Mouse (Mus musculus) thymus, adult 2 months (tissue): ENCODE results near the gene Smo. TPM values are rescaled to one million over a fixed set of nuclear protein-coding genes. Genes with fewer than 3 reads are reported as not detected.

Experiments used
- DNase-seq: peaks from one replicate; pipeline ENCODE4 v3.0.0; 2021
- H3K27ac ChIP-seq: fragments of 200-500 bp; 2 replicates; pipeline ENCODE4 v1.5.1; 2012; ENCODE audit warnings: low read length, control low read depth; ENCODE audit not compliant: control insufficient read depth, insufficient read depth
- H3K27me3 ChIP-seq: fragments of 200-500 bp; 2 replicates; pipeline ENCODE4 v1.6.1; 2012; ENCODE audit warnings: mild to moderate bottlenecking, low read length, moderate library complexity, mixed read lengths; ENCODE audit not compliant: control insufficient read depth, insufficient read depth
- H3K36me3 ChIP-seq: fragments of 200-500 bp; 2 replicates; pipeline ENCODE4 v1.6.1; 2012; ENCODE audit warnings: mild to moderate bottlenecking, low read length, moderate library complexity; ENCODE audit not compliant: control insufficient read depth, insufficient read depth
- H3K4me1 ChIP-seq: fragments of 200-500 bp; replicated peaks from 2 replicates; pipeline ENCODE4 v1.6.1; 2012; ENCODE audit warnings: low read length; ENCODE audit not compliant: control insufficient read depth, insufficient read depth
- H3K4me3 ChIP-seq: fragments of 200-500 bp; 2 replicates; pipeline ENCODE4 v1.5.1; 2012; ENCODE audit warnings: mild to moderate bottlenecking, low read length, control low read depth, moderate library complexity; ENCODE audit not compliant: control insufficient read depth, insufficient read depth
- CTCF ChIP-seq: fragments of 200-500 bp; IDR thresholded peaks from 2 replicates; pipeline ENCODE4 v1.5.1; 2012; ENCODE audit warnings: mild to moderate bottlenecking, control low read depth, low read length, moderate library complexity, borderline replicate concordance; ENCODE audit not compliant: control insufficient read depth, poor library complexity, insufficient read depth; ENCODE audit errors: extremely low read depth
- POLR2A ChIP-seq: fragments of 200-500 bp; IDR thresholded peaks from 2 replicates; pipeline ENCODE4 v1.6.1; 2012; ENCODE audit warnings: mild to moderate bottlenecking, low read length, control low read depth, moderate library complexity; ENCODE audit not compliant: control insufficient read depth, poor library complexity, insufficient read depth; ENCODE audit errors: extremely low read depth
- WGBS: fragments of 180-500 bp; shearing (Covaris S2); methylation state at CpG from one replicate; pipeline ENCODE4 v1.1.7; 2018; 5-methylcytosine and 5-hydroxymethylcytosine counted together
- polyA plus RNA-seq: library from polyadenylated mRNA; depleted of rRNA; stranded (reverse); fragments of >200 nt; gene quantifications from 2 replicates; pipeline ENCODE4 v1.2.3, GENCODE M21; 2012

Smo gene
- polyA plus RNA-seq, 1 experiment = 48.9 TPM

DNA sequence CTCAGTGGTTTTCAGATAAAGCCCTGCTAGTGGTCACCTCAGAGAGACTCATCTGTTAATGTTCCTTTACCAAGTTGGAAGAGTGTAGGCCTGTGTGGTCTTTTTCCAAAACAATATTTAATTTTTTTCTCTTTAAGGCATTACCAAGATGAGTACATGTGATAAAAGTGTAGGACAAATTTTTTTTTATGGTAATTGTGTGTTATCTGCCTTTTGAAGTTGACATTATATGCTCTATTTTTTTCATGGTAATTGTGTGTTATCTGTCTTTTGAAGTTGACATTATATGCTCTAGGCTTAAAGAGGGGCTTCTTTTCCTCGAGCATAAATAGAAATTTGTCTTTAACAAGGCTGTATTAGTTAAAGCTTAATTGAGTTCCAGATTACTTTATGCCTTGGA, 46.9 kb downstream of the Smo start:
- H3K27ac ChIP-seq = no peak overlapping the region
- 85% methylated on average over 1 of the region's 1 CpGs for WGBS
- TF ChIP-seq CTCF (no peak), POLR2A (no peak)
- H3K36me3 ChIP-seq = no peaks in the 10 kb centered on the region
- no peaks in the 10 kb centered on the region for H3K4me1 ChIP-seq
- no peak overlapping the region for H3K4me3 ChIP-seq
- no peak for DNase-seq
- no peaks in the 10 kb centered on the region for H3K27me3 ChIP-seq

DNA sequence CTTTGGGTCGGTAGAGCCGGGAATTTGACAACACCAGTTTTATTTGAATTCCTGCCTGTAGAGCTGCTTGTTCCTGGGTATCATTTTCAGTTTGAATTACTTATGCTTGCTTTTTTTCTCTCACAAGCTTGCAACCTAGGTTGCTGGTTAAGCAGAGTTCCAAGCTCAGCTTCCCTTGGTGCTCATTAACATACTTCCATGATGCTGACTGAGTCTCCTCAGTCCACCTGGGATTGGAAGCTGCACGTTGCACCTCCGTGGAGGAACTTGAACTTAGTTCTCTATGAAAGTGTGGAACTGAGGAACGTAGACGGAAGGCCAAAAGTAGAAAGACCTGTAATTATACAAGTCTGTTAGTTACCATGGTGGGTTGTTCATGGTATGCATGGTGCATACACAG, 48.7 kb downstream of the Smo start:
- WGBS = 96% methylated on average over 6 of the region's 6 CpGs
- Histone ChIP-seq H3K27ac (no peak overlapping the region), H3K4me1 (no peaks in the 10 kb centered on the region), H3K27me3 (no peaks in the 10 kb centered on the region), H3K36me3 (no peaks in the 10 kb centered on the region), H3K4me3 (no peak overlapping the region)
- DNase-seq = no peak
- TF ChIP-seq POLR2A = no peak
- no peak for TF ChIP-seq CTCF

DNA sequence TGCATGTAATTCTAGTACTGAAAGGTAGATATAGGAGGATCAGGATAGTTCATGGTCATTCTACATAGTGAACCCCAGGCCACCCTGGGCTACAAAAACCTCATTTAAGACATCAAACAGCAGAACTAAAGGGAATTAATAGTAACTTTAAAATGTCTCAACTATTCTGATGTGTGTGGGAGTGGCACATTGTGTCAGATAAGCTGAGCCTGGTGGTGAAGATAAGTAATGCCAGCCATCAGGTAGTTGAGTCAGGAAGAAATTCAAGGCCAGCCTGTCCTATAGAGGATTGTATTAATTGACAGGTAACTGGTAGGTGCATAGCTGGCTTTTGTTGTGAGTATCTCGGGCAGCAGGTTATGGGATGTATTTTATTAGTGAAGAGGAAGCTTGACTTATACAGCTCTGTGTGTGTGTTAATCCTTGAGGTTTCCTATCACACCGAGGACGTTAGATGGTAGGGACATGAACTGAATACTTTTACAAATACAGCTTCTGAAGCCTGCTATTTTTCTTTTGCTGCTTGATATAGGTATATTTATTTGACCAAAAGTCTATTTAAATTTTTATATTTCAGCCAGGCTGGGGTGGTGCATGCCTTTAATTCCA, 49.2 kb downstream of the Smo start:
- no peak for DNase-seq
- Histone ChIP-seq H3K4me3 (no peak overlapping the region), H3K27ac (no peak overlapping the region), H3K36me3 (no peaks in the 10 kb centered on the region), H3K4me1 (no peaks in the 10 kb centered on the region), H3K27me3 (no peaks in the 10 kb centered on the region)
- WGBS = 94% methylated on average over 3 of the region's 3 CpGs
- TF ChIP-seq POLR2A (no peak), CTCF (no peak)

- H3K27me3 ChIP-seq = no peaks in the 10 kb centered on the region
- no peak overlapping the region for H3K27ac ChIP-seq
- no peaks in the 10 kb centered on the region for H3K4me1 ChIP-seq
- TF ChIP-seq CTCF = no peak
- no peak for TF ChIP-seq POLR2A
- no peak overlapping the region for H3K4me3 ChIP-seq
- no peaks in the 10 kb centered on the region for H3K36me3 ChIP-seq
- 77% methylated on average over 5 of the region's 5 CpGs for WGBS
- DNase-seq = no peak
Measured at GRCm38 (mm10) chr6:29785759-29786158, 50.5 kb downstream of the Smo start.

- Histone ChIP-seq H3K27ac (no peak overlapping the region), H3K4me1 (no peaks in the 10 kb centered on the region), H3K27me3 (no peaks in the 10 kb centered on the region), H3K4me3 (no peak overlapping the region), H3K36me3 (no peaks in the 10 kb centered on the region)
- DNase-seq = no peak
- 70% methylated on average over 3 of the region's 3 CpGs for WGBS
- no peak for TF ChIP-seq POLR2A
- TF ChIP-seq CTCF = no peak
Measured at GRCm38 (mm10) chr6:29788779-29789350, 53.6 kb downstream of the Smo start.

- WGBS = 95% methylated on average over 3 of the region's 3 CpGs
- Histone ChIP-seq H3K36me3 (no peaks in the 10 kb centered on the region), H3K4me1 (peaks cover 2% of the 10 kb centered on the region; the same call in 1 of the 2 replicates), H3K4me3 (no peak overlapping the region), H3K27me3 (no peaks in the 10 kb centered on the region), H3K27ac (no peak overlapping the region)
- DNase-seq = no peak
- TF ChIP-seq POLR2A (no peak), CTCF (no peak)
Measured at GRCm38 (mm10) chr6:29790014-29790698, 54.9 kb downstream of the Smo start.
